Mouse (Mus musculus): Measurements from ENCODE around the gene Syt2. TPM values are rescaled to one million over a fixed set of nuclear protein-coding genes. Genes with fewer than 3 reads are reported as not detected.

Gene Syt2
- polyA plus RNA-seq, 1 experiment from 2014 or later, result 1.2 TPM

- Histone ChIP-seq H3K36me3 (replicated peaks) (no peaks in the 10 kb centered on the region), H3K9ac (peak overlapping the region; percentile 65), H3K4me2 (peak overlapping the region; percentile 93), H3K4me1 (peaks cover 45% of the 10 kb centered on the region), H3K27ac (no peak overlapping the region), H3K9me3 (no peaks in the 10 kb centered on the region), H3K27me3 (peaks cover 79% of the 10 kb centered on the region), H3K4me3 (replicated peaks) (peak overlapping the region; percentile 52)
- WGBS, result 8% methylated on average over 26 of the region's 26 CpGs
- no peak; the same call in 1 of the 2 replicates for ATAC-seq (ENCODE audit: low FRiP score)
These were observed 63.2 kb downstream of the Syt2 start for GRCm38 (mm10) chr1:134709411-134710306.

- Histone ChIP-seq H3K9ac (no peak overlapping the region), H3K36me3 (replicated peaks) (no peaks in the 10 kb centered on the region), H3K4me1 (peaks cover 45% of the 10 kb centered on the region), H3K4me2 (0 out of 2 replicates have a peak overlapping the region, but pooled peaks have one; percentile 5), H3K27ac (no peak overlapping the region), H3K27me3 (peaks cover 65% of the 10 kb centered on the region), H3K9me3 (no peaks in the 10 kb centered on the region), H3K4me3 (replicated peaks) (no peak overlapping the region)
- ATAC-seq (ENCODE audit: low FRiP score), result no peak
- WGBS, result 32% methylated on average over 7 of the region's 7 CpGs
These were observed 64.6 kb downstream of the Syt2 start for GRCm38 (mm10) chr1:134711061-134711460.

- Histone ChIP-seq H3K4me3 (replicated peaks) (no peak overlapping the region), H3K27me3 (peaks cover 59% of the 10 kb centered on the region), H3K4me1 (peaks cover 45% of the 10 kb centered on the region), H3K27ac (no peak overlapping the region), H3K36me3 (replicated peaks) (no peaks in the 10 kb centered on the region), H3K9me3 (no peaks in the 10 kb centered on the region), H3K4me2 (0 out of 2 replicates have a peak overlapping the region, but pooled peaks have one; percentile 5), H3K9ac (no peak overlapping the region)
- WGBS, result 81% methylated on average over 5 of the region's 5 CpGs
- no peak for ATAC-seq (ENCODE audit: low FRiP score)
These were observed 65.2 kb downstream of the Syt2 start for GRCm38 (mm10) chr1:134711653-134712052.

GRCm38 (mm10) chr1:134712781-134713299 lies 66.4 kb downstream of the Syt2 start:
- ATAC-seq (ENCODE audit: low FRiP score), result no peak
- peak overlapping the region; percentile 71; the same call in 1 of the 2 replicates for H3K27ac ChIP-seq
- H3K4me1 ChIP-seq, result peaks cover 45% of the 10 kb centered on the region
- no peak overlapping the region for H3K4me3 ChIP-seq (replicated peaks)
- WGBS, result 77% methylated on average over 9 of the region's 9 CpGs
- no peak overlapping the region for H3K9ac ChIP-seq
- no peaks in the 10 kb centered on the region for H3K36me3 ChIP-seq (replicated peaks)
- H3K27me3 ChIP-seq, result peaks cover 47% of the 10 kb centered on the region
- no peak overlapping the region for H3K4me2 ChIP-seq
- H3K9me3 ChIP-seq, result no peaks in the 10 kb centered on the region

- Histone ChIP-seq H3K4me1 (peaks cover 41% of the 10 kb centered on the region), H3K27ac (peak overlapping the region; percentile 71), H3K4me2 (no peak overlapping the region), H3K27me3 (peaks cover 40% of the 10 kb centered on the region), H3K9me3 (no peaks in the 10 kb centered on the region), H3K9ac (no peak overlapping the region), H3K4me3 (replicated peaks) (no peak overlapping the region), H3K36me3 (replicated peaks) (no peaks in the 10 kb centered on the region)
- 5% methylated on average over 11 of the region's 11 CpGs for WGBS
- peak; percentile 70; the same call in 1 of the 2 replicates for ATAC-seq (ENCODE audit: low FRiP score)
These were observed 67.0 kb downstream of the Syt2 start for GRCm38 (mm10) chr1:134713421-134713969.

- Histone ChIP-seq H3K36me3 (replicated peaks) (no peaks in the 10 kb centered on the region), H3K27ac (peak overlapping the region; percentile 71; the same call in 1 of the 2 replicates), H3K4me3 (replicated peaks) (no peak overlapping the region), H3K9me3 (no peaks in the 10 kb centered on the region), H3K27me3 (peaks cover 35% of the 10 kb centered on the region), H3K4me1 (peaks cover 43% of the 10 kb centered on the region), H3K9ac (no peak overlapping the region), H3K4me2 (no peak overlapping the region)
- ATAC-seq (ENCODE audit: low FRiP score), result no peak
- WGBS, result 51% methylated on average over 8 of the region's 8 CpGs
These were observed 67.7 kb downstream of the Syt2 start for GRCm38 (mm10) chr1:134714166-134714565.

GRCm38 (mm10) chr1:134715092-134715491 lies 68.6 kb downstream of the Syt2 start:
- Histone ChIP-seq H3K36me3 (replicated peaks) (no peaks in the 10 kb centered on the region), H3K27ac (no peak overlapping the region), H3K27me3 (peaks cover 29% of the 10 kb centered on the region), H3K9ac (no peak overlapping the region), H3K4me2 (no peak overlapping the region), H3K4me1 (peaks cover 42% of the 10 kb centered on the region), H3K9me3 (no peaks in the 10 kb centered on the region), H3K4me3 (replicated peaks) (no peak overlapping the region)
- 84% methylated on average over 5 of the region's 5 CpGs for WGBS
- no peak for ATAC-seq (ENCODE audit: low FRiP score)

GRCm38 (mm10) chr1:134719718-134720304 lies 73.3 kb downstream of the Syt2 start:
- Histone ChIP-seq H3K9ac (no peak overlapping the region), H3K4me1 (peaks cover 13% of the 10 kb centered on the region), H3K27ac (no peak overlapping the region), H3K4me3 (replicated peaks) (no peak overlapping the region), H3K36me3 (replicated peaks) (no peaks in the 10 kb centered on the region), H3K27me3 (peaks cover 6% of the 10 kb centered on the region; the same call in 1 of the 2 replicates), H3K4me2 (no peak overlapping the region), H3K9me3 (no peaks in the 10 kb centered on the region)
- ATAC-seq (ENCODE audit: low FRiP score), result no peak
- 46% methylated on average over 12 of the region's 12 CpGs for WGBS

GRCm38 (mm10) chr1:134721486-134721885 lies 75.0 kb downstream of the Syt2 start:
- Histone ChIP-seq H3K4me1 (peaks cover 13% of the 10 kb centered on the region), H3K27ac (no peak overlapping the region), H3K27me3 (peaks cover 6% of the 10 kb centered on the region; the same call in 1 of the 2 replicates), H3K4me2 (no peak overlapping the region), H3K9ac (no peak overlapping the region), H3K9me3 (no peaks in the 10 kb centered on the region), H3K4me3 (replicated peaks) (no peak overlapping the region), H3K36me3 (replicated peaks) (no peaks in the 10 kb centered on the region)
- ATAC-seq (ENCODE audit: low FRiP score), result no peak
- WGBS, result 87% methylated on average over 5 of the region's 5 CpGs

- no peak overlapping the region for H3K9ac ChIP-seq
- no peak overlapping the region for H3K4me2 ChIP-seq
- no peak overlapping the region for H3K27ac ChIP-seq
- peaks cover 13% of the 10 kb centered on the region for H3K4me1 ChIP-seq
- ATAC-seq (ENCODE audit: low FRiP score), result no peak
- 94% methylated on average over 7 of the region's 7 CpGs for WGBS
- peaks cover 6% of the 10 kb centered on the region; the same call in 1 of the 2 replicates for H3K27me3 ChIP-seq
- no peak overlapping the region for H3K4me3 ChIP-seq (replicated peaks)
- no peaks in the 10 kb centered on the region for H3K36me3 ChIP-seq (replicated peaks)
- no peaks in the 10 kb centered on the region for H3K9me3 ChIP-seq
These were observed 76.4 kb downstream of the Syt2 start for GRCm38 (mm10) chr1:134722891-134723290.

GRCm38 (mm10) chr1:134725276-134725675 lies 78.8 kb downstream of the Syt2 start:
- Histone ChIP-seq H3K36me3 (replicated peaks) (no peaks in the 10 kb centered on the region), H3K4me3 (replicated peaks) (no peak overlapping the region), H3K27me3 (peaks cover 4% of the 10 kb centered on the region; the same call in 1 of the 2 replicates), H3K4me1 (no peaks in the 10 kb centered on the region), H3K4me2 (no peak overlapping the region), H3K9ac (no peak overlapping the region), H3K27ac (no peak overlapping the region), H3K9me3 (no peaks in the 10 kb centered on the region)
- no peak for ATAC-seq (ENCODE audit: low FRiP score)
- WGBS, result 59% methylated on average over 5 of the region's 5 CpGs

GRCm38 (mm10) chr1:134726480-134726879 lies 80.0 kb downstream of the Syt2 start:
- Histone ChIP-seq H3K27me3 (no peaks in the 10 kb centered on the region; the same call in 1 of the 2 replicates), H3K9me3 (no peaks in the 10 kb centered on the region), H3K4me1 (no peaks in the 10 kb centered on the region), H3K36me3 (replicated peaks) (no peaks in the 10 kb centered on the region), H3K27ac (no peak overlapping the region), H3K9ac (no peak overlapping the region), H3K4me2 (no peak overlapping the region), H3K4me3 (replicated peaks) (no peak overlapping the region)
- no peak for ATAC-seq (ENCODE audit: low FRiP score)
- WGBS, result 88% methylated on average over 7 of the region's 7 CpGs

Data from forebrain, embryonic 12.5 days (tissue).